Mouse (Mus musculus): ENCODE measurements around the gene Herc2. TPM values are rescaled to one million over a fixed set of nuclear protein-coding genes. Genes with fewer than 3 reads are reported as not detected.

Gene Herc2
- polyA plus RNA-seq, 1 experiment from 2014 or later, result 21.2 TPM

- no peak overlapping the region for H3K27ac ChIP-seq (replicated peaks in 1 of 2; ENCODE audit: control insufficient read depth in 1 of 2, insufficient read depth in 1 of 2, low read depth in 2 of 2, low read length in 2 of 2)
- no peaks in the 10 kb centered on the region for H3K4me1 ChIP-seq (ENCODE audit: control insufficient read depth in 2 of 2, insufficient read depth in 2 of 2, low read length in 2 of 2)
- 83% methylated on average over 4 of the region's 4 CpGs for WGBS
- no peak overlapping the region for H3K4me2 ChIP-seq (ENCODE audit: low read length)
- H3K4me3 ChIP-seq (ENCODE audit: control insufficient read depth in 1 of 2, insufficient read depth in 1 of 2, low read depth in 1 of 2, low read length in 2 of 2), result no peak overlapping the region
- peaks cover 14% of the 10 kb centered on the region for H3K36me3 ChIP-seq (ENCODE audit: control insufficient read depth, insufficient read depth, low read length)
- no peak overlapping the region for H3K9ac ChIP-seq (ENCODE audit: low read length)
- no peaks in the 10 kb centered on the region for H3K9me3 ChIP-seq (ENCODE audit: control insufficient read depth, low read length)
- no peak for ATAC-seq (ENCODE audit: insufficient number of reproducible peaks, insufficient read depth, low FRiP score, low read depth)
- H3K27me3 ChIP-seq (ENCODE audit: control insufficient read depth, insufficient read depth, low read length), result no peaks in the 10 kb centered on the region
These were observed 21.7 kb downstream of the Herc2 start for GRCm38 (mm10) chr7:56071724-56072123.

- H3K4me3 ChIP-seq (ENCODE audit: control insufficient read depth in 1 of 2, insufficient read depth in 1 of 2, low read depth in 1 of 2, low read length in 2 of 2), result no peak overlapping the region
- peaks cover 39% of the 10 kb centered on the region for H3K36me3 ChIP-seq (ENCODE audit: control insufficient read depth, insufficient read depth, low read length)
- no peaks in the 10 kb centered on the region for H3K9me3 ChIP-seq (ENCODE audit: control insufficient read depth, low read length)
- no peaks in the 10 kb centered on the region for H3K27me3 ChIP-seq (ENCODE audit: control insufficient read depth, insufficient read depth, low read length)
- H3K9ac ChIP-seq (ENCODE audit: low read length), result no peak overlapping the region
- H3K27ac ChIP-seq (replicated peaks in 1 of 2; ENCODE audit: control insufficient read depth in 1 of 2, insufficient read depth in 1 of 2, low read depth in 2 of 2, low read length in 2 of 2), result no peak overlapping the region
- 73% methylated on average over 2 of the region's 2 CpGs for WGBS
- no peaks in the 10 kb centered on the region for H3K4me1 ChIP-seq (ENCODE audit: control insufficient read depth in 2 of 2, insufficient read depth in 2 of 2, low read length in 2 of 2)
- no peak overlapping the region for H3K4me2 ChIP-seq (ENCODE audit: low read length)
- ATAC-seq (ENCODE audit: insufficient number of reproducible peaks, insufficient read depth, low FRiP score, low read depth), result no peak
These were observed 33.0 kb downstream of the Herc2 start for GRCm38 (mm10) chr7:56083034-56083433.

DNA sequence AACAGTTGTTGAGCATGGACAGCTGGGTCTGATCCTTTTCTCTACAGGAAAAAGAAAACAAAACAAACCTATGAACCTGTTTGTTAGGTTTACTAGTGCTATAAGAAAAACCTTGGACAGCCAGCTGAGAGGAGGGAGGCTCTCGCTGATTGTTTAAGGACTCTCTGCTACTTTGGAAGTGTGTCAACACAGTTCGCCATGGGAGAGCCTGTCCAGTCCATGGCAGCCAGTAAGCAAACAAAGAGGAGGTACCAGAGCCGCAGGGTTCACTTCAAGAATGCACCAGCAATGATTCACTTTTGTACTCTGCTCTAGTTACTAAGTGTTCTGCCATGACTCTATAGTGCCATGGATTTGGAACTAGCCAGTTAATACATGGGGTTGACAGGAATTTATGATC, 39.1 kb downstream of the Herc2 start:
- Histone ChIP-seq H3K9me3 (ENCODE audit: control insufficient read depth, low read length) (no peaks in the 10 kb centered on the region), H3K4me1 (ENCODE audit: control insufficient read depth in 2 of 2, insufficient read depth in 2 of 2, low read length in 2 of 2) (no peaks in the 10 kb centered on the region), H3K4me3 (ENCODE audit: control insufficient read depth in 1 of 2, insufficient read depth in 1 of 2, low read depth in 1 of 2, low read length in 2 of 2) (no peak overlapping the region), H3K9ac (ENCODE audit: low read length) (no peak overlapping the region), H3K27ac (replicated peaks in 1 of 2; ENCODE audit: control insufficient read depth in 1 of 2, insufficient read depth in 1 of 2, low read depth in 2 of 2, low read length in 2 of 2) (no peak overlapping the region), H3K36me3 (ENCODE audit: control insufficient read depth, insufficient read depth, low read length) (peaks cover 88% of the 10 kb centered on the region), H3K27me3 (ENCODE audit: control insufficient read depth, insufficient read depth, low read length) (no peaks in the 10 kb centered on the region), H3K4me2 (ENCODE audit: low read length) (no peak overlapping the region)
- 89% methylated on average over 3 of the region's 3 CpGs for WGBS
- no peak for ATAC-seq (ENCODE audit: insufficient number of reproducible peaks, insufficient read depth, low FRiP score, low read depth)

DNA sequence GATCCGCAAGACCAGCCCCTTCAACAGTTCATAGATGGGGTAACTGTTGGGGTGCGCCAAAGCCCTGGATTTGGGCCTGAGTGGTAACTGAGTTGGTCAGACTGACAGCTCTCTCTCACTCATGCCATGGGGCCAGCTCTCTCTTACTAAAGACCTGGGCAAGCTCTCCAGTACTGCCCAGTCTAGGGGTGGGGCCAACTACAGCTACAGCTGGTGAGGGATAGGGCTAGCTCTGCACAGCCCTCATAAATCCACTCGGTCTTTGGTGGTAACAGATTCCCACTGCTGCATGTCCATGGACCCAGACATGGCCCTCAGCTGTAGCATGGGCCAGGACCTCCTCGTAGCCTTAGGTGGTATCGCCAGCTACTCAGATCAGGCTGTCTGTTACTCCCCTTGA, 41.4 kb downstream of the Herc2 start:
- WGBS, result 95% methylated on average over 5 of the region's 5 CpGs
- Histone ChIP-seq H3K9me3 (ENCODE audit: control insufficient read depth, low read length) (no peaks in the 10 kb centered on the region), H3K4me1 (ENCODE audit: control insufficient read depth in 2 of 2, insufficient read depth in 2 of 2, low read length in 2 of 2) (no peaks in the 10 kb centered on the region), H3K36me3 (ENCODE audit: control insufficient read depth, insufficient read depth, low read length) (peaks cover 88% of the 10 kb centered on the region), H3K27me3 (ENCODE audit: control insufficient read depth, insufficient read depth, low read length) (no peaks in the 10 kb centered on the region), H3K27ac (replicated peaks in 1 of 2; ENCODE audit: control insufficient read depth in 1 of 2, insufficient read depth in 1 of 2, low read depth in 2 of 2, low read length in 2 of 2) (no peak overlapping the region), H3K4me2 (ENCODE audit: low read length) (no peak overlapping the region), H3K4me3 (ENCODE audit: control insufficient read depth in 1 of 2, insufficient read depth in 1 of 2, low read depth in 1 of 2, low read length in 2 of 2) (no peak overlapping the region), H3K9ac (ENCODE audit: low read length) (no peak overlapping the region)
- no peak; the same call in 1 of the 2 replicates for ATAC-seq (ENCODE audit: insufficient number of reproducible peaks, insufficient read depth, low FRiP score, low read depth)

- Histone ChIP-seq H3K9ac (ENCODE audit: low read length) (no peak overlapping the region), H3K27me3 (ENCODE audit: control insufficient read depth, insufficient read depth, low read length) (no peaks in the 10 kb centered on the region), H3K36me3 (ENCODE audit: control insufficient read depth, insufficient read depth, low read length) (peaks cover 72% of the 10 kb centered on the region), H3K4me3 (ENCODE audit: control insufficient read depth in 1 of 2, insufficient read depth in 1 of 2, low read depth in 1 of 2, low read length in 2 of 2) (no peak overlapping the region), H3K4me2 (ENCODE audit: low read length) (no peak overlapping the region), H3K9me3 (ENCODE audit: control insufficient read depth, low read length) (no peaks in the 10 kb centered on the region), H3K4me1 (ENCODE audit: control insufficient read depth in 2 of 2, insufficient read depth in 2 of 2, low read length in 2 of 2) (no peaks in the 10 kb centered on the region), H3K27ac (replicated peaks in 1 of 2; ENCODE audit: control insufficient read depth in 1 of 2, insufficient read depth in 1 of 2, low read depth in 2 of 2, low read length in 2 of 2) (no peak overlapping the region)
- 77% methylated on average over 5 of the region's 5 CpGs for WGBS
- ATAC-seq (ENCODE audit: insufficient number of reproducible peaks, insufficient read depth, low FRiP score, low read depth), result no peak
These were observed 52.4 kb downstream of the Herc2 start for GRCm38 (mm10) chr7:56102293-56102847.

DNA sequence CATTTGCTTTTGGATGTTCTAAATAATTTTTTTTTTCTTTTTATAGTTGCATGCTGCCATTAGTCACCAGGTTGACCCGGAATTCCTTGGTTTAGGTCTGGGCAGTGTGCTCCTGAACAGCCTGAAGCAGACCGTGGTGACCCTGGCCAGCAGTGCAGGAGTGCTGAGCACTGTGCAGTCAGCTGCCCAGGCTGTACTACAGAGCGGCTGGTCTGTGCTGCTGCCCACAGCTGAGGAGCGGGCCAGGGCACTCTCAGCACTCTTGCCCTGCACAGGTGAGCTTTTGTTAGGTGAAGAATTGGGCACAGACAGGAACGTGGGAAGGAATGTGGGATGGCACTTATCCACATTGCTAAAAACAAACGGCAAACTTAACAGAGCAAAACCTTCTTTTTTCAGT, 63.0 kb downstream of the Herc2 start:
- Histone ChIP-seq H3K4me2 (ENCODE audit: low read length) (no peak overlapping the region), H3K36me3 (ENCODE audit: control insufficient read depth, insufficient read depth, low read length) (peaks cover 54% of the 10 kb centered on the region), H3K9ac (ENCODE audit: low read length) (no peak overlapping the region), H3K9me3 (ENCODE audit: control insufficient read depth, low read length) (no peaks in the 10 kb centered on the region), H3K27me3 (ENCODE audit: control insufficient read depth, insufficient read depth, low read length) (no peaks in the 10 kb centered on the region), H3K4me1 (ENCODE audit: control insufficient read depth in 2 of 2, insufficient read depth in 2 of 2, low read length in 2 of 2) (no peaks in the 10 kb centered on the region), H3K4me3 (ENCODE audit: control insufficient read depth in 1 of 2, insufficient read depth in 1 of 2, low read depth in 1 of 2, low read length in 2 of 2) (no peak overlapping the region), H3K27ac (replicated peaks in 1 of 2; ENCODE audit: control insufficient read depth in 1 of 2, insufficient read depth in 1 of 2, low read depth in 2 of 2, low read length in 2 of 2) (no peak overlapping the region)
- WGBS, result 83% methylated on average over 6 of the region's 6 CpGs
- no peak for ATAC-seq (ENCODE audit: insufficient number of reproducible peaks, insufficient read depth, low FRiP score, low read depth)

DNA sequence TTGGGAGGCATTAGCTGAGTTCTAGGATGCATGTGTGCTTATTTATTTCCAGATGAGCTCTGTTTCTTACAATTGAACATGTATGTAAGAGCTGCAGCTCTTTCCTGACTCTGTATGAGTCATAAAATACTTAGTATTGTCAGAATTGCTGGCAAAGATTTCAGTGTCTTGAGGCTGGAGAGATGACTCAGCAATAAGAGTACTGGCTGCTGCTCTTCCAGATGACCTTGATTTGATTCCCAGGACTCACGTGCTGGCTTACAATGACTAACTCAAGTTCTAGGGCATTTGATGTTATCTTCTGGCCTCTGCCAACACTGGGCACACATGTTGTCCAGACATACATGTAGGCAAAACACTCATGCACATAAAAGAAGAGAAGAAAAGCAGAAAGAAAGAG, 64.2 kb downstream of the Herc2 start:
- H3K36me3 ChIP-seq (ENCODE audit: control insufficient read depth, insufficient read depth, low read length), result peaks cover 52% of the 10 kb centered on the region
- no peak overlapping the region for H3K9ac ChIP-seq (ENCODE audit: low read length)
- H3K9me3 ChIP-seq (ENCODE audit: control insufficient read depth, low read length), result no peaks in the 10 kb centered on the region
- H3K4me1 ChIP-seq (ENCODE audit: control insufficient read depth in 2 of 2, insufficient read depth in 2 of 2, low read length in 2 of 2), result no peaks in the 10 kb centered on the region
- no peak overlapping the region for H3K4me3 ChIP-seq (ENCODE audit: control insufficient read depth in 1 of 2, insufficient read depth in 1 of 2, low read depth in 1 of 2, low read length in 2 of 2)
- H3K27me3 ChIP-seq (ENCODE audit: control insufficient read depth, insufficient read depth, low read length), result no peaks in the 10 kb centered on the region
- no peak overlapping the region for H3K4me2 ChIP-seq (ENCODE audit: low read length)
- ATAC-seq (ENCODE audit: insufficient number of reproducible peaks, insufficient read depth, low FRiP score, low read depth), result no peak
- WGBS, result 25% methylated on average over 1 of the region's 1 CpGs
- H3K27ac ChIP-seq (replicated peaks in 1 of 2; ENCODE audit: control insufficient read depth in 1 of 2, insufficient read depth in 1 of 2, low read depth in 2 of 2, low read length in 2 of 2), result no peak overlapping the region

DNA sequence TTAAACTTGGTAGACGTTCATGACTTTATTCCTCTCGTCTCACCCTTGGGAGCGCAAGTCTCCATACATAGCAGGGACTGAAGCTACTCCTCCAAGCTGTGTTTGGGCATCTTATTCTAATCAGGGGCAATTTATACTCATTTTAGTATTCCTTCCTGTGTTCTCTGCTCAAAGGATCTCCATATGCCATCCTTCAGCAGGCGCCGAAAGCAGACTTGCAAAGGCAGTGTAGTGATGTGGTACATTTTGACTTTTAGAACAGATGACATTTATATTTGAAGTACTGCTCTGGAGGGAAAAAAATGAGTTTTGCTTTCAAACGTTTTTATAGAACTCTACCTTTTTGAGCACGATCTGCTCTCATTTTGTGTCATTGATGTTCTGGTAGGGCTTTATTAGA, 71.0 kb downstream of the Herc2 start:
- Histone ChIP-seq H3K9ac (ENCODE audit: low read length) (no peak overlapping the region), H3K4me1 (ENCODE audit: control insufficient read depth in 2 of 2, insufficient read depth in 2 of 2, low read length in 2 of 2) (no peaks in the 10 kb centered on the region), H3K27me3 (ENCODE audit: control insufficient read depth, insufficient read depth, low read length) (no peaks in the 10 kb centered on the region), H3K27ac (replicated peaks in 1 of 2; ENCODE audit: control insufficient read depth in 1 of 2, insufficient read depth in 1 of 2, low read depth in 2 of 2, low read length in 2 of 2) (no peak overlapping the region), H3K4me3 (ENCODE audit: control insufficient read depth in 1 of 2, insufficient read depth in 1 of 2, low read depth in 1 of 2, low read length in 2 of 2) (no peak overlapping the region), H3K9me3 (ENCODE audit: control insufficient read depth, low read length) (no peaks in the 10 kb centered on the region), H3K4me2 (ENCODE audit: low read length) (no peak overlapping the region), H3K36me3 (ENCODE audit: control insufficient read depth, insufficient read depth, low read length) (peaks cover 53% of the 10 kb centered on the region)
- no peak for ATAC-seq (ENCODE audit: insufficient number of reproducible peaks, insufficient read depth, low FRiP score, low read depth)
- 86% methylated on average over 7 of the region's 7 CpGs for WGBS

Data from heart, embryonic 14.5 days (tissue).